ENCODE assay signal across 19 mouse cellular contexts in genomic region chr17:83524753-83525152, GRCm38 (mm10). TPM values are rescaled to one million over a fixed set of nuclear protein-coding genes. Genes with fewer than 3 reads are reported as not detected.
A peak's percentile ranks its signal among the peaks of the same experiment; 100 is the strongest.
DNase-seq lines count a peak whose midpoint lies in the region; ATAC-seq and TF ChIP-seq lines count a peak whose summit lies in the region.
"Had no signal": no experiment of that assay in that cellular context is flagged by ENCODE, and none has a peak within 500 bp of the region (broad histone marks: within the 10 kb centered on the region; RNA-seq: fewer than 3 reads in every experiment).

No protein-coding gene starts in this region.

- H3K36me3 ChIP-seq in ES-Bruce4 (ENCODE audit: control insufficient read depth, insufficient read depth, low read length, poor library complexity, severe bottlenecking): no peaks in the 10 kb centered on the region
- H3K36me3 ChIP-seq in heart, embryonic 11.5 days (ENCODE audit: control insufficient read depth, insufficient read depth, low read length): no peaks in the 10 kb centered on the region
- H3K36me3 ChIP-seq in midbrain, embryonic 14.5 days (ENCODE audit: control insufficient read depth, insufficient read depth, low read length): no peaks in the 10 kb centered on the region
- H3K36me3 ChIP-seq: embryonic facial prominence, embryonic 12.5 days; forebrain, embryonic 12.5 days; hindbrain, embryonic 12.5 days had no signal

- no peak for TF ChIP-seq POLR2A in ES-Bruce4 (IDR thresholded peaks at IDR 0.05; ENCODE audit: insufficient read depth, low read length)

- no peak for TF ChIP-seq EP300 in ES-Bruce4 (IDR thresholded peaks at IDR 0.05; ENCODE audit: insufficient read depth, low read depth, low read length)

- TF ChIP-seq CTCF in ES-Bruce4 (IDR thresholded peaks at IDR 0.05; ENCODE audit: low read depth, low read length): no peak

- peak; percentile 47 for DNase-seq in layer of hippocampus, adult 9-11 months
- DNase-seq in layer of hippocampus, postnatal 14 days (ENCODE audit: low spot score in 2 of 2): no peak
- DNase-seq in naive thymus-derived CD4-positive, alpha-beta T cell, adult 2 months (ENCODE audit: low read depth): peak; percentile 21
- DNase-seq in midbrain, embryonic 14.5 days: no peak
- DNase-seq: adrenal gland, postnatal 10 days; cerebellum, adult 11-12 months; cerebellum, adult 9-10 months; cerebellum, postnatal 25 days; gastrocnemius, postnatal 36 days; heart, adult 11 months; heart, postnatal 10 days; heart, postnatal 4 days had no signal

- peaks cover 7% of the 10 kb centered on the region for H3K4me1 ChIP-seq in ES-Bruce4 (ENCODE audit: control insufficient read depth, insufficient read depth, low read length)
- H3K4me1 ChIP-seq in heart, embryonic 11.5 days (ENCODE audit: control insufficient read depth, insufficient read depth, low read length): peaks cover 24% of the 10 kb centered on the region
- H3K4me1 ChIP-seq in midbrain, embryonic 14.5 days (ENCODE audit: control insufficient read depth, insufficient read depth, low read length): peaks cover 24% of the 10 kb centered on the region

- H3K27me3 ChIP-seq in ES-Bruce4 (ENCODE audit: control insufficient read depth, insufficient read depth, low read length, poor library complexity, severe bottlenecking): no peaks in the 10 kb centered on the region
- no peaks in the 10 kb centered on the region for H3K27me3 ChIP-seq in heart, embryonic 11.5 days (ENCODE audit: control insufficient read depth, insufficient read depth, low read length)
- no peaks in the 10 kb centered on the region for H3K27me3 ChIP-seq in midbrain, embryonic 14.5 days (ENCODE audit: control insufficient read depth, insufficient read depth, low read length)
- H3K27me3 ChIP-seq: CH12.LX; embryonic facial prominence, embryonic 12.5 days; hindbrain, embryonic 12.5 days had no signal

- H3K9me3 ChIP-seq in ES-Bruce4 (replicated peaks; ENCODE audit: control insufficient read depth, insufficient read depth, low read length, poor library complexity, severe bottlenecking): no peaks in the 10 kb centered on the region
- H3K9me3 ChIP-seq in heart, embryonic 11.5 days (replicated peaks; ENCODE audit: control insufficient read depth, low read length): no peaks in the 10 kb centered on the region
- H3K9me3 ChIP-seq in midbrain, embryonic 14.5 days (ENCODE audit: control insufficient read depth, low read length): no peaks in the 10 kb centered on the region
- H3K9me3 ChIP-seq: embryonic facial prominence, embryonic 12.5 days; forebrain, embryonic 12.5 days; hindbrain, embryonic 12.5 days had no signal

- peak overlapping the region; percentile 23; the same call in 1 of the 2 replicates for H3K9ac ChIP-seq in ES-Bruce4 (ENCODE audit: low read depth, poor library complexity, severe bottlenecking)
- no peak overlapping the region for H3K9ac ChIP-seq in heart, embryonic 11.5 days (ENCODE audit: low read depth, low read length)
- H3K9ac ChIP-seq in midbrain, embryonic 14.5 days (replicated peaks; ENCODE audit: low read length): no peak overlapping the region
- H3K9ac ChIP-seq: embryonic facial prominence, embryonic 12.5 days; forebrain, embryonic 12.5 days; hindbrain, embryonic 12.5 days had no signal

- H3K4me3 ChIP-seq in ES-Bruce4 (ENCODE audit: low read depth, low read length): peak overlapping the region; percentile 16
- no peak overlapping the region for H3K4me3 ChIP-seq in heart, embryonic 11.5 days (ENCODE audit: low read depth, low read length)
- H3K4me3 ChIP-seq in midbrain, embryonic 14.5 days (replicated peaks; ENCODE audit: low read depth, low read length): no peak overlapping the region
- H3K4me3 ChIP-seq: embryonic facial prominence, embryonic 12.5 days; forebrain, embryonic 12.5 days; hindbrain, embryonic 12.5 days had no signal

- H3K4me2 ChIP-seq in heart, embryonic 11.5 days: no peak overlapping the region
- no peak overlapping the region for H3K4me2 ChIP-seq in midbrain, embryonic 14.5 days (ENCODE audit: low read length)
- H3K4me2 ChIP-seq: embryonic facial prominence, embryonic 12.5 days; hindbrain, embryonic 12.5 days had no signal

- no peak for ATAC-seq in heart, embryonic 11.5 days (replicated peaks; ENCODE audit: insufficient number of reproducible peaks, low FRiP score, low TSS enrichment)
- no peak for ATAC-seq in midbrain, embryonic 14.5 days (ENCODE audit: low FRiP score, low TSS enrichment)
- ATAC-seq: hindbrain, embryonic 16.5 days had no signal

- 54% methylated on average over 7 of the region's 7 CpGs for WGBS in heart, embryonic 11.5 days (ENCODE audit: insufficient replicate concordance)
- 56% methylated on average over 7 of the region's 7 CpGs for WGBS in midbrain, embryonic 14.5 days

- no peak overlapping the region for H3K27ac ChIP-seq in ES-Bruce4 (ENCODE audit: insufficient read depth, low read length)
- no peak overlapping the region for H3K27ac ChIP-seq in heart, embryonic 11.5 days (ENCODE audit: low read depth, low read length)
- H3K27ac ChIP-seq in midbrain, embryonic 14.5 days (replicated peaks; ENCODE audit: low read depth, low read length): no peak overlapping the region
- H3K27ac ChIP-seq: embryonic facial prominence, embryonic 12.5 days; hindbrain, embryonic 12.5 days had no signal

RNA-seq across cellular contexts. Expression of gene Cox7a2l, which starts 7.6 kb away (rescaled TPM):
- 100 to 1,000 TPM; 184 to 185 TPM for total RNA-seq in layer of hippocampus, postnatal 14 days (2021)
- polyA plus RNA-seq in ES-Bruce4 (2011; ENCODE audit: insufficient read depth, insufficient read length, low read depth, missing spikeins): 224 and 253 TPM in 2 replicates
- 202 and 217 TPM in 2 replicates for polyA plus RNA-seq in heart, embryonic 11.5 days (2014; fragmentation: Nextera tagmentation; extraction: Ambion mirVana)
- polyA plus RNA-seq in midbrain, embryonic 14.5 days (2014; fragmentation: Nextera tagmentation; extraction: Ambion mirVana): 196 and 203 TPM in 2 replicates

Comparison
In these comparisons a context has a peak if more than half of its experiments do, and no peak if none do; other contexts are left out.
1. DNase-seq: peak in layer of hippocampus, adult 9-11 months (single experiment) and naive thymus-derived CD4-positive, alpha-beta T cell, adult 2 months (single experiment); none in layer of hippocampus, postnatal 14 days (0 of 2) and midbrain, embryonic 14.5 days (single experiment).